Mouse (Mus musculus): ENCODE results near the gene Svopl.

Gene Svopl

DNA sequence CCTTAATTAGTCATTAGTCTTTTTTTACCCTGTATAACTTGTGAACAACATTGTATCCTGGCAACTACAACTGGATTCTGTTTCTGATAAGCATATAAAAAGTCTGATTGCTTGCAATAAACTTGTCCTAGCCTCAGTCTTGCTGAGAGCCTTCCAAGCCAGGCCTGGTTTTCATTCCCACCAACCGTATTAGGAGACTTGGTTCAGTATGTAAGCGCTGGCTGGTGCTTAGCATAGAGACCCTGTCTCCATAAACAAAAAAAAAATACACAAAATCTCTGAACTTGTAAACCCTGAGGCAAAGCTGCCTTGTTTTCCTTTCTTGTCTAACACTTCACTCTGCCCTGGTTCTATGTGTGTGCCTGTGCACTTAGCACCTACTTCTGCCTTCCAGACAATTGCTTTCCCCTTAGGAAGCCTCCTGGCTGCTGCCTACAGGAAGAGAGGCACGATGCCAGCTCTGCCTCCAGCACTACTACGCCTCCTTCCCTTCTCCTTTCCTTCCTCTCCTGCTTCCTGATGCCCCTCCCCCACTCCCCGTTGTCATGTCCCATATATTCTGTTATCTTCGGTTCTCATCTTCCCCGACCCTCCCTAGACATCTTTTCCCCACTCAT, 14.8 kb downstream of the Svopl start:
- DNase-seq (ENCODE audit: low spot score): no peak

DNA sequence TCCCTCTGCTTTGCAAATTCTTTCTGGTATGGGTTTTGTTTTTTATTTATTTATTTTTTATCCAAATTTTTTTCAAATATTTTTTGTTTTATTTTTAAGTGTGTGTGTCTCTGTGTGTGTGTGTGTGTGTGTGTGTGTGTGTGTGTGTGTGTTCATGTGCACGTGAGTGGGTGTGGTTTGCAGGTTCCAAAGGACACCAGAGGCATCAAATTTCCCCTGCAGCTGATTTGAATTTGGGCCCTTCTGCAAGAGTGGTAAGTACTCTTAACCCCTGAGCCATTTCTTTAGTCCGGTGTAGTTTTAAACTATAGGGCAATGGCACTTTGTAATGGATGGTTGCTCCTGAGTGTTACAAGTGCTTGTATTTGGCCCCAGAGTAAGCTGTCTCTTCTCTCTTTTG, 18.6 kb downstream of the Svopl start:
- DNase-seq (ENCODE audit: low spot score): no peak

DNA sequence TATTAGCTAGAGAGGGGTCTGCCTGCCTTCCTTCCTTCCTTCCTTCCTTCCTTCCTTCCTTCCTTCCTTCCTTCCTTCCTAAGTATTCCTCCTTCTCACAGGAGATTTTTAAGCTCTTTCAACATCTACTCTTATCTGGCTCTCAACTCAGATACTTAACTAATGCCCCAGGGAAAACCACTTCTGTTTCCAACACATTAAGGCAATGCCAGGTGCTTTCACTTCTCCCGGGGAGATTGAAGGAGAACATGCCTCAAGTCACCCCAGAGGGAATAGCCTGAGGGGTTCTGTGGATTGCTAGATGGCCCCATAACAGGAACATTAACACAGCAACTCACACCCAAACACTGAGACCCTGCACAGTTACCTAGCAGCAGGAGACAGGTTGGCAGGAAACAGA, 19.0 kb downstream of the Svopl start:
- no peak for DNase-seq (ENCODE audit: low spot score)

DNA sequence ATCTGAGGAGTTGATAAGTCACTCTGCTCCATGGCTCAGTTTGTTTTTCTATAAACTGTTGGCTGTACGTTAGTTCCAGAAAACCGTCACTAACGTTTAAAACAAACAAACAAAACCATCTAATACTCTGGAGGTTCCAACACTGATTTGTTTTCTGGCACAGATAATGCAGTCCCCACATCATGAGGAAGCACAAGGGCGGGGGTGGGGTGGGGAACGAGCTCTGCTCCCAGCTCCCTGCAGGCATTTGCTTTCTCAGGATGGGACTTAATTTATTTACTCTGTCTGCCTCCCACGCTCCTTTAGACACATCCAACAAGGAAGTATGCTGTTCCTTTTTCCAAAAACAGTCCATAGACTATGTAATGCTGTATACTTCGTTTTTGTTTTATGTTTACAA, 23.5 kb downstream of the Svopl start:
- no peak for DNase-seq (ENCODE audit: low spot score)

DNA sequence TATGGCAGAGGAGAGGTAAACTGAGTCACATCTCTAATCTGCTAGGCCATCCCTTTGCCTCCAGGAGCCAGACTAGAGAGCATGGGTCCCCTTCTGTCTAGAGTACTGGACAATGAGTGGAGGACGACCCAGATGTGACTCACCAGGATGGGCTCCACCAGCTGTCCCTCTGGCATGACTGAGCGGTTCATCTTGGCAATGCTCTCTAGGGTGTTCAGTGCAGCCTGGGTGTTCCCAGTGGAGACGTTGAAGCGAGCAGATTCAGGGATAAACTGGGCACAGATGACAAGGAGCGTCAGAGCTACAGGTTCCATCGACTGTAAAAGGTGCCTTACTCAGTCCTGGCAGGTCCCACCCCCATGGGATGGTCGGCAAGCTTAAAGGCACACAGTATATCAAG, 25.4 kb downstream of the Svopl start:
- DNase-seq (ENCODE audit: low spot score): no peak

DNA sequence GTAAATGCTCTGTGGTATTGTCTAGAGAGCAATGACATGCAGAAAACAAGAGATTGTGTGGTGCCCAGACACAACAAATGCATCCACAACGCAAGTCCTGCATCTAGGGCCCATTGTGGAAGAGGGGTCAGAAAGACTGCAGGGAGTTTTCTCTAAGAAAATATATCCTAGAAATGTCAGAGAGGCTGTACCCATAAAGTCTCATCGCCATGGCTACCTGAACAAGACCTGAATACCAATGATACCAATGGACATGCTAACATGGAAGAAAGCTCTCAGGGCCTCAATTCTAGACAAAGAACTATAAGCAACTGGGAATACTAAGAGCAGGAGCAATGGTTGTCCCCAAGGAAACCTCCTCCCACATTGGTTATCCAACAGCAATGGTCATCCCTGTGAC, 34.0 kb downstream of the Svopl start:
- DNase-seq (ENCODE audit: low spot score): no peak

DNA sequence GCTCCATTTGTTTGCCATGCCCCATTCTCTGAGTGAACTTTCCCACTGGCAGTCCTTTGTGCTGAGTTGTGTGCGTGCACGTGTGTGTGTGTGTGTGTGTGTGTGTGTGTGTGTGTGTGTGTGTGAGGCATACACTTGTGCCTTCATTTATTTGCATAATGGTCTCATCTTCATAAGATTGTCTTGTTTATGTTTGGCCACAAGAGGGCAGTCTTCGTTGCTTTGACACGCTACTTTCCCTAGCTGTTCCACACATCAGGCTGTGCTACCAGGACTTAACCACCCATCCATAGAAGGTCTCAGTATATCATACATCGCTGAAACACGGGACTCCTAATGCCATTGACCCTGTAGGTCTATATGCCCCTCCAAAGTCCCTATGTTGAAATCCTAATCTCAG, 39.3 kb downstream of the Svopl start:
- DNase-seq (ENCODE audit: low spot score): peak; percentile 31

DNA sequence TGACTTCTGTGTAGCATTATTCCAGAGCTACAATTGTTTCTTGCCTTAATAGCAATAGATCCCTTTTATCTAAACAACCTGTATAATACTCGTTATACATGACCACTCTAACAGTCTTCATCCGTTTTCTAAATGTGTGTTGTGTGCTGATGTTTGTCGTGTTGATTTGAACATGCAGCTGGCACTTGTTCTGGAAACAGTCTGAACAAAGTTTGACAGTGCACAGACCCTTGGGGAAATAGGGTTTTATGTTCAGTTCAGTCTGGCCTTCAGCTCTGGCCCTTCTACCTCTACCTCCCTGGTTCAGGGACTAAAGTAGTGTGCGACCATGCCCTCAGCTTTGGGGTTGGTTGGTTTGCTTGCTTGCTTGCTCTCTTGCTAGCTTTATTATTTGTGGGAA, 79.4 kb downstream of the Svopl start:
- no peak for DNase-seq (ENCODE audit: low spot score)

DNA sequence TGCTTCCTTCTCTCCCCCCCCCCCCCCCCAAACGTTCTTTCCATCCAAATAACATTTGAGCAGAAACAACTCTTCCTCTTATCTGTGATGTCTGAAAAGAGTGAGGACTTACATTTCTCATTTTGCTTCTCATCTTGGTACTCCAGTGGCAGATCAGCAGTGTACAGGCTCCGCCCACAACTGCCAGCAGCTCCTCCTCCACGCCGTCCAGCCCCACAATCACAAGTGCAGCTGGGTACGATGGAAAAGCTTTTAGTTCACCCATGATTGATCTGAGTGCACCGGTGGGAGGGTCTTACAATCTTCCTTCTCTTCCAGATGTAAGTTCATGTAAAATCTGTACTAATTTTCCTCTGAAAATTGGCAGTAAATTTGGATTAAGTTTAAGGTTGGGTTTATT, 95.5 kb downstream of the Svopl start:
- no peak for DNase-seq (ENCODE audit: low spot score)

DNA sequence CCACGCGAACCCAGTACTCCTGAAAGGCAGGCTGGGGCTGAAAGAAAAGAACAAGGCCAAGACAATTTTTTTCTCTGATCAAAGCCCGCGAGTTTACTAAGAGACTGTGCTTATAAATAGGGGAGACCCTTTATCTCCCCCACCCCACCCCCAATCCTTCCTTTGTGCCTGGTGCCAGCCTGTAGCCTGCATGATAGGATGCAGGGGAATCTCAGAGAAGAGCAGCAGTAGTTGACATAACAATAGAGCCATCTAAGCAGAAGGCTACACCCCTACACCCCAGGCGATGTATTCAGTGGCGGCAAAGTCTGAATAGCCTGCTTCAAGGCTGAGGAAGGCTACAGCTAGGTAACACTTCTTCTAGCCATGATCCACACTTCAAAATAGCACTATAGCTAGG, 110.3 kb downstream of the Svopl start:
- DNase-seq (ENCODE audit: low spot score): no peak
